29 mouse cellular contexts compared by ENCODE assay signal in genomic region chr2:19458785-19459184, GRCm38 (mm10). TPM values are rescaled to one million over a fixed set of nuclear protein-coding genes. Genes with fewer than 3 reads are reported as not detected.
DNase-seq lines count a peak whose midpoint lies in the region; ATAC-seq lines count a peak whose summit lies in the region.
"Had no signal": no experiment of that assay in that cellular context is flagged by ENCODE, and none has a peak within 500 bp of the region (broad histone marks: within the 10 kb centered on the region; RNA-seq: fewer than 3 reads in every experiment).

No protein-coding gene starts in this region.

- no peaks in the 10 kb centered on the region for H3K36me3 ChIP-seq in hindbrain, embryonic 11.5 days (ENCODE audit: control insufficient read depth, insufficient read depth, low read length)
- no peaks in the 10 kb centered on the region for H3K36me3 ChIP-seq in hindbrain, embryonic 14.5 days (replicated peaks; ENCODE audit: control insufficient read depth, insufficient read depth)
- H3K36me3 ChIP-seq: embryonic facial prominence, embryonic 10.5 days; embryonic facial prominence, embryonic 12.5 days; forebrain, embryonic 15.5 days; G1E had no signal

- DNase-seq in embryo, embryonic 10 days (ENCODE audit: low spot score) = peak; percentile 65
- no peak for DNase-seq in embryo, embryonic 11 days
- DNase-seq in hindbrain, embryonic 11.5 days (ENCODE audit: low spot score) = peak; percentile 33
- DNase-seq in hindbrain, embryonic 14.5 days (ENCODE audit: low spot score) = no peak
- peak; percentile 34 for DNase-seq in retina, postnatal 1 day
- no peak for DNase-seq in retina, embryonic 14.5 days (ENCODE audit: low spot score)
- no peak for DNase-seq in kidney, postnatal 25 days
- DNase-seq: adrenal gland, adult 8-10 months; adrenal gland, postnatal 14 days; adrenal gland, postnatal 36 days; B cell, adult 2 months; cerebellum, adult 11-12 months; cerebellum, adult 2 months; cerebellum, adult 9-10 months; cerebellum, postnatal 10 days; cerebellum, postnatal 25 days; forebrain, postnatal 0 days had no signal

- H3K4me1 ChIP-seq in hindbrain, embryonic 11.5 days (replicated peaks; ENCODE audit: control insufficient read depth, insufficient read depth, low read length) = no peaks in the 10 kb centered on the region; the same call in 1 of the 2 replicates
- H3K4me1 ChIP-seq in hindbrain, embryonic 14.5 days (replicated peaks; ENCODE audit: control insufficient read depth, insufficient read depth, low read length) = no peaks in the 10 kb centered on the region
- H3K4me1 ChIP-seq: embryonic facial prominence, embryonic 12.5 days had no signal

- H3K4me2 ChIP-seq in hindbrain, embryonic 11.5 days (replicated peaks; ENCODE audit: low read depth, low read length) = no peak overlapping the region
- no peak overlapping the region for H3K4me2 ChIP-seq in hindbrain, embryonic 14.5 days (replicated peaks)
- H3K4me2 ChIP-seq: embryonic facial prominence, embryonic 12.5 days; forebrain, embryonic 13.5 days; forebrain, embryonic 15.5 days had no signal

- H3K4me3 ChIP-seq in hindbrain, embryonic 11.5 days (ENCODE audit: low read depth, low read length) = no peak overlapping the region
- H3K4me3 ChIP-seq in hindbrain, embryonic 14.5 days (replicated peaks; ENCODE audit: low read length) = no peak overlapping the region
- H3K4me3 ChIP-seq: embryonic facial prominence, embryonic 10.5 days; embryonic facial prominence, embryonic 12.5 days; forebrain, embryonic 13.5 days; forebrain, embryonic 15.5 days had no signal

- WGBS in hindbrain, embryonic 11.5 days = 22% methylated on average over 2 of the region's 2 CpGs
- WGBS in hindbrain, embryonic 14.5 days = 11% methylated on average over 2 of the region's 2 CpGs

- peaks cover 62% of the 10 kb centered on the region for H3K27me3 ChIP-seq in hindbrain, embryonic 11.5 days (ENCODE audit: control insufficient read depth, insufficient read depth, low read length)
- H3K27me3 ChIP-seq in hindbrain, embryonic 14.5 days (ENCODE audit: control insufficient read depth, insufficient read depth, low read length) = peaks cover 84% of the 10 kb centered on the region
- H3K27me3 ChIP-seq: CH12.LX had no signal

- H3K9me3 ChIP-seq in hindbrain, embryonic 11.5 days (ENCODE audit: control insufficient read depth, low read length) = no peaks in the 10 kb centered on the region
- H3K9me3 ChIP-seq in hindbrain, embryonic 14.5 days (ENCODE audit: control insufficient read depth, low read length) = no peaks in the 10 kb centered on the region
- H3K9me3 ChIP-seq: embryonic facial prominence, embryonic 10.5 days; embryonic facial prominence, embryonic 12.5 days; forebrain, embryonic 13.5 days; forebrain, embryonic 15.5 days; G1E had no signal

- H3K27ac ChIP-seq in hindbrain, embryonic 11.5 days (ENCODE audit: low read depth, low read length) = no peak overlapping the region
- no peak overlapping the region for H3K27ac ChIP-seq in hindbrain, embryonic 14.5 days
- H3K27ac ChIP-seq: embryonic facial prominence, embryonic 10.5 days; embryonic facial prominence, embryonic 12.5 days; forebrain, embryonic 13.5 days; forebrain, embryonic 15.5 days had no signal

- H3K9ac ChIP-seq in hindbrain, embryonic 11.5 days (ENCODE audit: low read depth, low read length) = no peak overlapping the region
- no peak overlapping the region for H3K9ac ChIP-seq in hindbrain, embryonic 14.5 days
- H3K9ac ChIP-seq: embryonic facial prominence, embryonic 12.5 days; forebrain, embryonic 13.5 days; forebrain, embryonic 15.5 days; forebrain, postnatal 0 days had no signal

- ATAC-seq in hindbrain, embryonic 11.5 days (ENCODE audit: low FRiP score) = peak; percentile 39; the same call in 1 of the 2 replicates
- ATAC-seq in hindbrain, embryonic 14.5 days (ENCODE audit: low FRiP score) = no peak
- ATAC-seq: activated CD4-positive, CD25-positive, alpha-beta regulatory T cell, adult 4 months; CD4-positive, CD25-positive, alpha-beta regulatory T cell, adult 4 months; forebrain, embryonic 13.5 days; forebrain, embryonic 15.5 days; forebrain, postnatal 0 days; Patski had no signal

RNA-seq across cellular contexts. Expression of gene Ptf1a, which starts 13.3 kb away (rescaled TPM):
- 15.5 and 18.0 TPM in 2 replicates for polyA plus RNA-seq in hindbrain, embryonic 11.5 days (2014; fragmentation: Nextera tagmentation; extraction: Ambion mirVana)
- polyA plus RNA-seq in hindbrain, embryonic 14.5 days (2014; fragmentation: Nextera tagmentation; extraction: Ambion mirVana) = 0.51 and 0.77 TPM in 2 replicates
- polyA plus RNA-seq: activated CD4-positive, CD25-positive, alpha-beta regulatory T cell, adult 4 months; CD4-positive, CD25-positive, alpha-beta regulatory T cell, adult 4 months; cortical plate, adult 2 months; embryonic facial prominence, embryonic 14.5 days; forebrain, embryonic 11.5 days; forebrain, postnatal 0 days; G1E; Patski had no signal

Comparison
In these comparisons a context has a peak if more than half of its experiments do, and no peak if none do; other contexts are left out.
1. DNase-seq: peak in embryo, embryonic 10 days (single experiment), hindbrain, embryonic 11.5 days (single experiment) and retina, postnatal 1 day (single experiment); none in embryo, embryonic 11 days (single experiment), hindbrain, embryonic 14.5 days (single experiment), retina, embryonic 14.5 days (single experiment) and kidney, postnatal 25 days (0 of 2).